Mouse (Mus musculus) forebrain, postnatal 0 days (tissue): Measurements from ENCODE around the gene Elf4. TPM values are rescaled to one million over a fixed set of nuclear protein-coding genes. Genes with fewer than 3 reads are reported as not detected.
A peak's percentile ranks its signal among the peaks of the same experiment; 100 is the strongest.

ENCODE experiments used
- ATAC-seq: fragments of 200-750 bp; cut with Nextera tagmentation; 2 replicates; pipeline ENCODE4 v1.8.0; 2017; ENCODE audit warnings: mild to moderate bottlenecking, moderate library complexity
- DNase-seq: peaks from one replicate; pipeline ENCODE4 v3.0.0-alpha.2; 2015
- H3K27ac ChIP-seq: fragments of 300-500 bp; sonication (generic); 2 replicates; pipeline ENCODE4 v1.5.1; 2014; ENCODE audit warnings: low read depth, mild to moderate bottlenecking, antibody characterized with exemption, low read length, moderate library complexity, mixed read lengths
- H3K27me3 ChIP-seq: fragments of 300-500 bp; sonication (generic); 2 replicates; pipeline ENCODE4 v1.6.1; 2014; ENCODE audit warnings: mild to moderate bottlenecking, low read length, mixed read lengths; ENCODE audit not compliant: insufficient read depth
- H3K36me3 ChIP-seq: fragments of 300-500 bp; sonication (generic); 2 replicates; pipeline ENCODE4 v1.6.1; 2014; ENCODE audit warnings: mild to moderate bottlenecking, moderate library complexity; ENCODE audit not compliant: insufficient read depth
- H3K4me1 ChIP-seq: fragments of 300-500 bp; sonication (generic); 2 replicates; pipeline ENCODE4 v1.6.1; 2014; ENCODE audit warnings: antibody characterized with exemption; ENCODE audit not compliant: insufficient read depth
- H3K4me2 ChIP-seq: fragments of 300-500 bp; sonication (generic); 2 replicates; pipeline ENCODE4 v1.6.1; 2014; ENCODE audit warnings: low read depth, mild to moderate bottlenecking, moderate library complexity
- H3K4me3 ChIP-seq: fragments of 300-500 bp; sonication (generic); 2 replicates; pipeline ENCODE4 v1.5.1; 2014; ENCODE audit warnings: low read depth, low read length, mixed read lengths
- H3K9ac ChIP-seq: fragments of 300-500 bp; sonication (generic); 2 replicates; pipeline ENCODE4 v1.6.1; 2014; ENCODE audit warnings: mild to moderate bottlenecking
- H3K9me3 ChIP-seq: fragments of 300-500 bp; sonication (generic); 2 replicates; pipeline ENCODE4 v1.6.1; 2016; ENCODE audit warnings: low read length
- CTCF ChIP-seq: sonication (generic); IDR thresholded peaks from 2 replicates; pipeline ENCODE4 v1.5.1; 2016; ENCODE audit warnings: antibody characterized with exemption, control low read depth, low read depth
- WGBS: fragments of 180-500 bp; shearing (Covaris S2); extraction: QIAGEN DNeasy Blood & Tissue Kit; methylation state at CpG from one replicate; pipeline ENCODE4 v1.1.7; 2014; 5-methylcytosine and 5-hydroxymethylcytosine counted together
- polyA plus RNA-seq: library from polyadenylated mRNA; unstranded; fragments of >200 nt; fragmentation: Nextera tagmentation; extraction: Ambion mirVana; gene quantifications from 2 replicates; pipeline ENCODE4 v1.2.1, GENCODE M21; 2015
- total RNA-seq: library from RNA; depleted of rRNA; stranded (reverse); fragments of >200 nt; gene quantifications from 2 replicates; pipeline ENCODE4 v1.2.3, GENCODE M21; 2014

The Elf4 gene
- total and polyA plus RNA-seq, 2 experiments from 2014 or later, result 0.24 to 1.8 TPM

DNA sequence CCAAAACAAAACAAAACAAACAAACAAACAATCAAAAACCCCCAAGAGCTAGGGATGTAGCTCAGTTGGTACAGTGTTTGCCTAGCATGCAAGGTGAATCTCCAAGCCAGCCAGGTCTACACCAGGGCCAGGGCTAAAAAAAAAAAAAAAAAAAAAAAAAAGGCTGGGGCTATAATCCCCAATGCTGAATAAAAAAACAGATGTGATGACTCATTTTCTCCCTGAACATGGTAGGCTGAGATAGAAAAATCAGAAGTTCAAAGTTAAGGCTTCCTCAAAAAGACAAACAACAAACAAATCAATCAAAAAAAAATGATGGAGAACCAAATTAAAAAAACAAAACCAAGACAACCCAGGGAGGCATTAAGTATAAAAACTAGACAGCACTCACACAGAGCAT is 33.8 kb downstream of the Elf4 start:
- H3K27ac ChIP-seq, result no peak overlapping the region
- ATAC-seq (no peak), DNase-seq (no peak)
- no peaks in the 10 kb centered on the region for H3K9me3 ChIP-seq
- H3K27me3 ChIP-seq, result no peaks in the 10 kb centered on the region
- no peak overlapping the region for H3K9ac ChIP-seq
- no peaks in the 10 kb centered on the region for H3K4me1 ChIP-seq
- TF ChIP-seq CTCF, result no peak
- no peaks in the 10 kb centered on the region for H3K36me3 ChIP-seq
- H3K4me2 ChIP-seq, result no peak overlapping the region
- H3K4me3 ChIP-seq, result no peak overlapping the region

DNA sequence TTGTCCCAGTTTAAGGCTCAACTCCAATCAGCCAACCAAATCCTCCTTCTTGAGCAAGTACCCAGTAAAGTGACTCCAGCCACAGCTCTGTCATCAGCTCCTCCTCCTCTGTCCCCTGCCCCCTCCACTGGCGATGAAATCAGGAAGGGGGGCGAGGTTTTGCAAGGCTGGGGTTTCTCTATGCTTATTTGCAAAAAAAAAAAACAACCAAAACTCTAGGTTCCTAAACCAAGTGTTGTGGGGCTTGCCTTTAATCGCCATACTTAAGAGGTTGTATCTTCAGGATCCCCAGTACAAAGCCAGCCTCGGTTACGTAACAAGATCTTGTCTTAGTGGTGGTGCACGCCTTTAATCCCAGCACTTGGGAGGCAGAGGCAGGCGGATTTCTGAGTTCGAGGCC is 34.3 kb downstream of the Elf4 start:
- Histone ChIP-seq H3K36me3 (no peaks in the 10 kb centered on the region), H3K4me3 (no peak overlapping the region), H3K9ac (no peak overlapping the region), H3K27ac (no peak overlapping the region), H3K9me3 (no peaks in the 10 kb centered on the region), H3K4me2 (no peak overlapping the region), H3K4me1 (no peaks in the 10 kb centered on the region), H3K27me3 (no peaks in the 10 kb centered on the region)
- 92% methylated on average over 8 of the region's 8 CpGs for WGBS
- ATAC-seq (no peak), DNase-seq (no peak)
- TF ChIP-seq CTCF, result no peak

DNA sequence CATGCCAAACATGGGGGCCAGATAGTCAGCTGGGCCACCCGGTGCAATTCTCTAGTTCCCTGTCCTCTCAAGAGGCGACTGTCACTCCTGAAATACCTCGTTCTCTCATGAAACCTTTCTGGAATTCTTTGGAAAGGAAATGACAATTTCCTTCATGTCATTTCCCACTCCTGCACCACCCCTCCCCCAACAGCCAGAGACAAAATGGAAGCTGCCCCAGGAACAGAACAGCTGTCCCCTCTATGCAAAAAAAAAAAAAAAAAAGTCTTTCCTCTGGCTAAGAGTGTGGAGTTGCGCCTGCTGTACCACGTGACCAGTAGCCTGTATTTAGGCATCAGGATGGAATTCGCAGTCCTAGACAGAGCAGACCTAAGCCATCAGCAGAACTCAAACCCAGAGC is 34.7 kb downstream of the Elf4 start:
- Histone ChIP-seq H3K4me2 (no peak overlapping the region), H3K27ac (no peak overlapping the region), H3K9ac (no peak overlapping the region), H3K36me3 (no peaks in the 10 kb centered on the region), H3K4me3 (no peak overlapping the region), H3K4me1 (no peaks in the 10 kb centered on the region), H3K27me3 (no peaks in the 10 kb centered on the region), H3K9me3 (no peaks in the 10 kb centered on the region)
- ATAC-seq (no peak), DNase-seq (no peak)
- TF ChIP-seq CTCF, result no peak
- 83% methylated on average over 6 of the region's 6 CpGs for WGBS

DNA sequence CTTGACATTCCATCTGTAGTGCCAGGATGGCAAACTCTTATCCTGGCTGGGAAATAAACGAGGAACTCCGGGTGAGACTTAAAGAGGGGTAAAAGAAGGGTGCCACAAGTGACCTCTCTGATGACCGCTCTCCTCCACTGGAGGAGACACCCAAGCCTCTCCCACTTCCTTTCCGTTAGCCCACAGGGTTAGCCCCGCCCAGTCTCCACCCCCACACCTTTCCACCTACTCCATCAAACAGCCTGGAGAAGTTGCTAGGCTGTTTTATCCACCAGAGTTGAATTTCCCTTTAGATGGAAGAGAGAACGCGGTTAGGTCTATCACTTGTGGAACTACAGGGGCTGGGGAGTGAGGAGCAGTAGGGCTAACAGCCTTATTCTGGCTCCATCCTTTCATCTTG is 37.7 kb downstream of the Elf4 start:
- DNase-seq, result no peak
- H3K27ac ChIP-seq, result no peak overlapping the region
- 76% methylated on average over 7 of the region's 7 CpGs for WGBS
- H3K4me3 ChIP-seq, result no peak overlapping the region
- no peak for ATAC-seq
- no peaks in the 10 kb centered on the region for H3K36me3 ChIP-seq
- H3K9ac ChIP-seq, result no peak overlapping the region
- H3K4me1 ChIP-seq, result no peaks in the 10 kb centered on the region
- H3K9me3 ChIP-seq, result no peaks in the 10 kb centered on the region
- H3K4me2 ChIP-seq, result no peak overlapping the region
- no peak for TF ChIP-seq CTCF
- H3K27me3 ChIP-seq, result no peaks in the 10 kb centered on the region

DNA sequence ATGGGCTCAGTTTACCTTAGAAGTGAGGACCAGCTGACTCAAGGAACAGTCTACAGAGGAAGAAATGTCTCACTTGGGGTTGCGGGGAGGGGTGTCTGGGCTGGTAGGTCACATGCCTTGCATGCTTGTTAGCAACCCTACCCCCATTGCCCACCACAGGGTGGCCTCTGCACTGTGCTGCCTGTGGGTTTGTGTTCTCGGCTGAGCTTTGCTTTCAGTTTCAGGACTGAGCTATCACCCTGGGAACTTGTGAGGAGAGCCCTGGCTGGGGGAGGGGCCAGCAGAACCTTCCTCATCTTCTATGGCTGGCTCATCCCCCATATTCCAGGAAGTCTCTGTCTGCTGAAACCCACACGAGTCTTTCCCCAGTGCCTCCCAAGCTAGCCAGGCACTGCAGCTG is 38.3 kb downstream of the Elf4 start:
- Histone ChIP-seq H3K4me2 (no peak overlapping the region), H3K4me3 (no peak overlapping the region), H3K9ac (no peak overlapping the region), H3K27ac (no peak overlapping the region), H3K4me1 (no peaks in the 10 kb centered on the region), H3K9me3 (no peaks in the 10 kb centered on the region), H3K36me3 (no peaks in the 10 kb centered on the region), H3K27me3 (no peaks in the 10 kb centered on the region)
- 75% methylated on average over 3 of the region's 3 CpGs for WGBS
- DNase-seq, result no peak
- no peak for ATAC-seq
- no peak for TF ChIP-seq CTCF

DNA sequence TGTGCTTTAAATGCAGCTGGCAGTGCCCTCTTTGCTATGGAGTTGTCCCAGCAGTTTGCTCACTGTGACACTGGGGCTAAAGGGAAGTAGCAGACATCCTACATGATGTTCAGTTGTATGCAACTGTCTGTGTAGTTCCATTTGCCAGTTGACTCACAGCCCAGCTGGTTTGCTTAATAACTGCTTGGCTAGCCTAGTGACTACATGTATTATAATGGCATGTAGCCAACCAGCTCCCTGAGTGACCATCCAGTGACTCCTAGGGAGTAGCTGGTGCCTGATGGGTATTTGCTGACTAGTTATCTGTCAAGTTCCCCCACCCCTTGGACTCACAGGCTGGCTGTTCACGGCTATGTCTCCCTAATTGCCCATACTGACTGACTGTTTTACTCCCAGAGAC is 39.3 kb downstream of the Elf4 start:
- no peak overlapping the region for H3K4me3 ChIP-seq
- WGBS, result 60% methylated on average over 1 of the region's 1 CpGs
- no peaks in the 10 kb centered on the region for H3K4me1 ChIP-seq

DNA sequence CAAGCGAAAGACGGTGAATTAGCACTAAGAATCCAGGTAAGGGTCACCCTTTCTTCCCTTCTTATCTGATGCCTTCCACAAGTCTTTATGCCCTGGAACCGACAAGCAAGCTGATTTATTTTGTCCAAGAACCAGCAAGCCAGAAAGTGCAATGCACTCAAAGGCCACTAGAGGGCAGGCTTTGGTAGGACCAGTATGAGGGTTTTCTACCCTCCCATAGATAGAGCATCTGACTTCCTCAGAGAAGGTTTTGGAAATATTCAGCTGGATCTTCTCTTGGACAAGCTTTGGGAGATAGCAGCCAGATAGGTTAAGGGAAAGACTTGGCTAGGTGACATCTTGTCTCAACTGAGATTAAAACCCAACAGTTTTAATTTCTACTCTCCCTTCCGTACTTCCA is 39.9 kb downstream of the Elf4 start:
- ATAC-seq (no peak), DNase-seq (peak; percentile 70)
- Histone ChIP-seq H3K36me3 (no peaks in the 10 kb centered on the region), H3K27me3 (no peaks in the 10 kb centered on the region), H3K27ac (no peak overlapping the region), H3K9ac (no peak overlapping the region), H3K4me2 (no peak overlapping the region), H3K4me3 (no peak overlapping the region), H3K9me3 (no peaks in the 10 kb centered on the region), H3K4me1 (no peaks in the 10 kb centered on the region)
- TF ChIP-seq CTCF, result peak; percentile 73
- WGBS, result 36% methylated on average over 4 of the region's 4 CpGs

More for the DNA sequence above, 39.3 kb downstream of the Elf4 start:
- no peaks in the 10 kb centered on the region for H3K36me3 ChIP-seq
- H3K9me3 ChIP-seq, result no peaks in the 10 kb centered on the region
- no peak overlapping the region for H3K27ac ChIP-seq
- TF ChIP-seq CTCF, result no peak
- DNase-seq (no peak), ATAC-seq (no peak)
- no peak overlapping the region for H3K9ac ChIP-seq
- H3K4me2 ChIP-seq, result no peak overlapping the region
- no peaks in the 10 kb centered on the region for H3K27me3 ChIP-seq

DNA sequence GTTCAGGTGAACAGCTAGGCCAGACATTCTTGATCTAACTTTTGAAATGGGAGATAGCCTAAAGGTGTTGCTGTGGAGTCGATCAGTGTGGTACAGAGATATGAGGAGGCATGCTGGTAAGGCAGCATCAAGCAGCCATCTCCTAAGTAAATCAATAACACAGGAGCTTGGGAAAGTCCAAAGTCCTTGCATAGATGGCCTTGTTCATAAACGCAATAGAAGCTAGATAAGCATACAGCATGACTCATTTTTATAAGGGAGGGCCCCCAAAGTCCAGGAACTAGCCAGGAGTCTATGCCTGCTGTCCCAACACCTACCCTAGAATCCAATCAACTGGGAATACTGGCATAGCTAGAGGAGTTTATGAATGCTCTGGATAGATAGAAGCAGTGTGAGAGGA is 44.5 kb downstream of the Elf4 start:
- H3K27ac ChIP-seq, result no peak overlapping the region

More for the DNA sequence above, 44.5 kb downstream of the Elf4 start:
- 71% methylated on average over 2 of the region's 2 CpGs for WGBS
- no peaks in the 10 kb centered on the region for H3K9me3 ChIP-seq
- ATAC-seq (no peak), DNase-seq (no peak)
- no peak overlapping the region for H3K9ac ChIP-seq
- no peak overlapping the region for H3K4me3 ChIP-seq
- H3K36me3 ChIP-seq, result no peaks in the 10 kb centered on the region
- H3K4me2 ChIP-seq, result no peak overlapping the region
- H3K27me3 ChIP-seq, result no peaks in the 10 kb centered on the region
- H3K4me1 ChIP-seq, result no peaks in the 10 kb centered on the region
- no peak for TF ChIP-seq CTCF
